Mouse (Mus musculus) WW6 (cell line): Measurements from ENCODE around the gene Lmx1b.

Experiments used
- DNase-seq: peaks from one replicate; pipeline ENCODE4 v3.0.0-alpha.2; 2013; ENCODE audit warnings: low read depth, low spot score

Lmx1b gene

DNA sequence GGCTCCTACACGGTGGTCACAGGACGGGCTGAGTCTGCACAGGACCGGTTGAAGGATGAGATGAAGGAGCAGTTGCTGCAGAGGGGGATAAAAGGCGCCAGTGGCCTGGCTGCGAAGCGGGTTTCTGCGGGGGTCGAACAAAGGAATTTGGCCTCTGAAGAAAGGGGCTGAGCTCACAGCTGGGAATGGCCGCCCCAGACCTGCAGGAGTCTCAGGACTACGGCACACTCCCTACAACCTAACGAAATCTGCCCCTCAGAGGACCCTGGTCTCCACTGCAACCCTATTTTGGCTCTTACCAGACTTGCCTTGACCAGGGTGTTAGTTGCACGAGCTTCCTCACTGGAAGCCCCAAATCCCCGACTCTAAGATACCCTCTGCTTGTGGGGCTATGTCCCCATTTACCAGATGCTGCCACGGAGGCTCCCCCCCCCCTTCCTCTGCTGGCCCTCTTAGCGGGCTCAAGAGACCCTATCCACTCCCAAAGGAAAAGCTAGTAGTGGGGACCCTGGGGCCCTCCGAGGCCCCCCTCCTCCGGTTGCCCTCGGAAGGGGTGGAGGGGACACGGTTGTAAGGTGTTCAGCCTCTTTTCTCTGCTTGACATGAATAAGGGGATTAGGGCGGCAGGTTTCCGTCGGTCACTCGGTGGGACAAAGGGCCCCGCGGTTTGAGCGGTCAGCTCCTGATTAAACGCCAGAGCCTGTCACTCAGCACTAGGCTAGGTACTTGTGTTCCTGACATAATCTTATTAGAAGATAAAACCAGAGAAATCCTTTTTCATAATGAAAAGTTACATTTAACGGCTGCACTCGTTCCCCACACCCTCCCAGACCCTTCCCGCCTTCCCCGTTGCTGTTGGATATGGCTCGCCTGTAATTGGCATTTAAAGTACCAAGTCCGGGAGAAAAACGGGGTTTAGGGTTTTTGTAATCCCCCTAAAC is 10.0 kb downstream of the Lmx1b start:
- DNase-seq = no peak

DNA sequence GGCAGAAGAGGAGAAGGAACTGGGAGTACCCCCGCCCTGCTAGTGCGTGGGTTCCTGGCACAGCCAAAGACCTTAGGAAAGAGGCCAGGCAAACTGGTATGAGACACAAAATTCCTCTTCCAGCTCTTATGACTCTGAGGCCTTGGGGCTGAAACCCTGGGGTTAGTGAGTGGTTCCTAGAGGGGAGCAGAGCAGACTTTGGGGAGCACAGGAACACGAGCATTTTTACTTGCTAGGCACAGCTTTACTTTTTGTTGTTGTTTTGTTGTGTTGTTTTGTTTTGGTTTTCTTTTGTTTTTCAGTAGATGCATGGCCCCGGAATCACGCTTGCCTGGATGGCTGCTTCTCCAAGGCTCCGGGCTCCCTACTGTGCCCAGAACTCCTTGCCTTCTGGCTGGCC is 10.7 kb downstream of the Lmx1b start:
- DNase-seq = no peak

DNA sequence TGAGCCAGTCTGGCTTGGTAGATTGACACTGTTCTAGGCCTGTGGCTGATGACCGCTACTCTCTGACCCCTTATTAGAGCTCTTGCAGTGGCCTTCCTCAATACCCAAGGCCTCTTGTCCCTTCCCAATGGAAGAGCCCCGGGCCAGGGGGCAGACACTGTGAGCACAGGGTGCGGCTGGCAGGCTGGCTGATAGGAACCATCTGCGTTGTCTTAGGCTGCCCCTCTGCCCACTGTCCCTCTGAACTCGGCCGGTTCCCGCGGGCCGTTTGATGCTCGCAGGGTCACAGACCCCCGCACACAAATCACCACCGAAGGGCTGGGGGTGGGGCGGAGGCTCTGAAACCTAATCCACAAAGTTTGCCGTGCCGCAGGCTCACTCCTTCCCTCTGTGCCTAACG is 11.5 kb downstream of the Lmx1b start:
- no peak for DNase-seq

DNA sequence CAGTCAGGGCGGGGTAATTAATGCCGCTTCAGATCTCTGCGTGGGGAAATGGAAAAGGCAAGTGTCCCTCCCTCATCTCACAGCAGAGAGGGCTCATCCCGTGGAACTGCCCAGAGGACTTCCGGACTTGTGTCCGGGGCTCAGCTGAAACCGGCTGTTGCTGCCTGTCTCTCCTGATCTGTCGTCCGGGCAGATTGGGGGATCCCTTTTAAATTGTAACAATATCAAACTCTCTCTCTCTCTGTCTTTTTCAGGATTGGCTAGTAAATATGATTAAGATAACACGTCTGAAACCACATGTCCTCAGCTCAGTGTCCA is 13.3 kb downstream of the Lmx1b start:
- DNase-seq = no peak

DNA sequence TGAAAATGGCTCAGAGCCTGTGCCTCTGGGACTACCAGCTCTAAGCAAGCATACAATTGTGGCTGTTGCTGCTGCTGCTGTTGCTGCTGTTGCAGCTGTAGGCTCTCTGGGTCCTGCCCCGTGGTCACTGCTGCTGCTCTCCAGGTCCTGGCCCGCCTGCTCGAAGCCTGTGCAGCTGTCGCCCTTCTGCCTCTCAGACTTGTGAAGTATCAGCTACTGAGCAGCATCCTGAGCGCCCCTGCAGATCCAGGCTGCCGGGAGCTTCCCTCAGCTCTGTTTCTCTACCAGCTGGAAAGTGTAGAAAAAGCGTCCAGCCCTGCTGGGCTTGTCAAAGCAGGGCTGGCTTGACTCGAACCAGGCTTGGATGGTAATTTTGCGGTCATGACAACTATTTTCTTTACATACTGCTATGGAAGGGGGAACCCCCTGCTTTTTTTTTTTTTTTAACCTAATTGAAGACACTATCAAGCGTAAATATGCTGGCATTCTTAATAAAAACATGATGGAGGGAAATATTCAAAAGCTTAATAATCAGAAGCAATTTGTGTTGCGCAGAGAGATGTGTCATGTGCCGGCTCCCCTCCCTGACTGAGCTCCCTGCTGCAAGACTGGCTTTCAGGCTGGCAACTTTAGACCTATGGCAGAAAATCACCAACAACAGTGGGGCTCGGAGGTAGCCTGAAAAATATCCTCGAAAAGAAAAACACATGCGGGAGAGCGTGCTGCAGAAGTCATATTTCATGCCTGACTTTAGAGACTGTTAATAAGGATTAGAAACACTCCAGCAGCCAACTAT is 13.9 kb downstream of the Lmx1b start:
- no peak for DNase-seq

DNA sequence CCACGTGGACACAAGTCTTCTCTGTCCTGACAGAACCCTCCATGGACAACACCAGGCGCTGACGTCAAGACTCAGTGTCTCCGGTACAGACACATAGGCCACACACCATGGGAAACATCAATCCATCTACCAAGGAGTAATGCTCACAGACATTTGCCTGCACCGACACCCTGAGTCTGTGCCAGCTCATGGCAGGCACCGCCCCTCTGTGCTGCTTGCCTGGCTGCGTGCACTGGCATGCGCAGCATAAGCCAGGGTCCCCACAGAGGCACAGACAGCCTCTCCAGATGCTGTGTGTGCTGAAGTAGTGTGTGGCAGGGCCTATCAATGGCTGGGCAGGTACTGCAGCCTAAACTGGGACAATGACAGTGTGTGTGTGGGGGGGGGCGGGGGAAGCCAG is 22.6 kb downstream of the Lmx1b start:
- DNase-seq = no peak

DNA sequence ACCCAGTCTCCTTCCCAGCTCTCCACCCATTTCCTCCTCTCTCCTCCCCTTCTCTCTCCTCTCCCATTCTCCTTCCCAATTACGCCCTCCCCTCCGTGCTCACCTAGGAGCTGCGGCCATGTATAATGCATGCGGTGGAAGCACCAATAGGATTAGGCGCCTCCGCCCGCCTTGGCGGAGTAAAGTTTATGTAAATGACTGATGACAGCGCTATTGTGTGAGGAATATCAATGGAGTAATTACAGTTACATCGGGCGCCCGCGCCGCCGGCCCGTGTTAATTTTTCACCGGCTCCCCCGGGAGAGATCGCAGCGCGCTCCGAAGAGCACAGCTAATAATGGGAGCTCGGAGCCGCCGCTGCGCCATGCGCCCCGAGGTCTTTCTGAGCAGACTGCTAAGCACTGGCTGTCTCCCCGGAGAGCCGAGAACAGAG is 23.9 kb downstream of the Lmx1b start:
- DNase-seq = no peak

DNA sequence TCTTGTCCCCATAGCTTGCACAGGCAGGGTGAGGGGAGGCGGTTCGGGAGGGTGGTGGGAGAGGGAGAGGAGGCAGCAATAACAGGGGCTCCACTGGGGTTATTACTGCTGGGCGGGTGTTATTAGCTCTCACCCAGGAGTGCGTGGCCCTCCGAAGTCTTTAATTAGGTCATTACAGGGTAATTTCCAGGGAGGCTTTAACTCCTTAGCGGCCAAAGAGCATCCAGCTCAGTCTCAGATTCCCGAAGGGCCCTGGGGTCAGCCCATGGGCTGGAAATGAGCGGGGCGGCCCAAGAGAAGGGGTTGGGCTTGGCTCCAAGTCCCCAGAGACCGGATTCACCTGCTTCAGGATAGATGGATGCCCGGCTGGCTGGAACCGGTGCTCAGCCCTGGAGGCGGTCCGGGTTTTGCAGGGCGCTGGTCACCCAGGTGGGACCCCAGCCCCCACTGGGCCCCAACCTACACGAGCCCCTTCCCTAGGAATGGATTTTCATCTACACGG is 24.4 kb downstream of the Lmx1b start:
- no peak for DNase-seq

DNA sequence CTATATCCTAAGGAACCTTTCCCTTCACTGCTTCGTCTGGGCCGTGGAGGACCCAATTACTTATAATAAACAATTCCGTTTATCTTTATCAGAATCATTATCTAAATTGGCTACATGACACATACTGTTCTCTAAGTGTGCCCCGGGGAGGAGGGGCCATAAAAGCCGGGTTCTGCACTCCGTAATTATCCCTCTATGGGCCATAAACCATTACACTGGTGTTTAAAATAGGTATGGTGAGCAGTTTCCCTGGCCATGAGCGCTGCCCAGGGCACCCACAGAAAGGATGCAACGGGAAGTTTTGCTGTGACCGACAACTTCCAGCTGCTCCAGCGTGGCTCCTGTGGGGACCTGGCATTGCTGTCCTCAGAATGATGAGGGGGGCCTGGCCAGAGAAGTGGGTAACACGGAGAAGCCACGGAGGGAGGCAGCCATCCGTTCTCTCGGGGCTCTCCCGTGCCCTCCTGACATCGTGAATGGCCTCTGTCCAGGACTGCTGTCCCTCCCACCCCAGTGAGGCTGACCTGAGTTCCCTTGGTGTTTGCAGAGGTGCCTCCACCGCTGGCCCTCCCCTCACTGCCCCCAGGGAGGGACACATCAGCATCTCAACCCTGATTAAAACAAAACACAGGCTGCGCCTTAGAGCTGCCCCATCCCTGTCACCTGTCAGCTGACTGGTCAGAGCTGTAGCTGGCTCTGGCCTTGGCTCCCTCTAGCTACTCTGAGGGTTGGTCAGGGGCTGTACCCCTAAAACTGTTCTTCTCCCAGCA is 34.6 kb downstream of the Lmx1b start:
- no peak for DNase-seq

DNA sequence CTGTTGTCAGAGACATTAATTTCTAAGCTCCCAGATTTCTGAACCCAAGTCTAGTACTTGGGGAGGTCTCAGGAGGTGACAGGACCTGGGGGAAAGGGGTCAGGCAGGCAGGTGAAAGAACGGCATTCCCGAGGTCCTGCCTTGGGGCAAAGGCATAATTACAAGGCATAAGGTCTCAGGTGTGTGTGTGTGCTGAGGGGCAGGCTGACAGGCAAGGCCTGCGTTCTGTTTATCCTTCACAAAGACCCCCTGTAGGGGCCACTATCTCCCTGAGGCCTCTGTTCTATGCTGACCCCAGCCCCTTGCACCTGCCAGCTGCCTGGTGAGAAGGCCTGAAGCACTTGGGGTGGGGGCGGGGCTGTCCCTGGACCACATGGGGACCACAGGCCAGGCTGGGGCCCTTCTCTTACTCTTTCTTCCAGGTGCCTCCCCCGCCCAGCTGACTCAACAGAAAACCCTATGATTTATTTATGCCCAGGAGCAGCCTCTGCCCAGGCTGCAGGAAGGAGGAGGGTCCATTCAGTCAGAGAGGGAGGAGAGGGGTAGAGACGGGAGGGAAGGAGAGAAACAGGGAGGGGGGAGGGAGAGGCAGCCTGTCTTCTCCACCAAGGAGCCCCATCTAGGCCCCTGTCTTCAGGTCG is 35.3 kb downstream of the Lmx1b start:
- DNase-seq = no peak

DNA sequence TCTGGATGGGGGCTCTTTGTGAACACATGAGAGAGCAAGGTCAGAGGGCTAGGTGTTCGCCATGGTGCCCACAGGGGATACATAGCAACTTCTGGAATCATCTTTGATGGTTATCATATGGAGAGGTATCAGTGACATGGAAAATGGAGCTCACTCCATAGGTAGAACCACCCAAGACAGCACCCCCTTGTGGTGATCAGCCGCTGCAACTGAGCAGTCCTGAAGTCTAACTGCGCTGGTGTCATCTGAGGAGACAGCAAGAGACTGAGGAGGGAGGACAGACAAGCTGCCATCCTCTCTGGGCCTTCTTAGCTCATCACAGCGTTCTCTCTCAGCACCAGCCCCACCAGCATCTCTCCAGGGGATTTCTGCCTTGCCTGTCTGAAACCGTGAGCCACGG is 39.8 kb downstream of the Lmx1b start:
- no peak for DNase-seq

DNA sequence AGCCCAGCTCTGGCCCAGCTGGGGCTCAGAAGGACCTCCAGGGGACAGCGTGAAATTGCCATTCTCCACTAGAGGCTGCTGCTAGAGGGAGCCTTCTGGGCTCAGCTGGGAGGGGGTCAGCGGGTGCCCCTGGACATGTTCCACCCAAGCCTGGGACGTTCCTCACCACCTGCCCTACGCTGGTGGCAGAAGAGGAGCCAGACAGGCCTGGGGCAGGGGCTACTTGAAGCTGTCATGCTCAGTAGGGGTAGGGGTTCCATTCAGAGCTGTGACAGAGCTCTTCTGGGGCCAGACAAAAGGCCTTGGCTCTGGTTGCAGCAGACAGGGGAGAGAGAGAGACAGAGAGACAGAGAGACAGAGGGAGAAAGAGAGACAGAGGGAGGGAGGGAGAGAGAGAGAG is 42.9 kb downstream of the Lmx1b start:
- no peak for DNase-seq

DNA sequence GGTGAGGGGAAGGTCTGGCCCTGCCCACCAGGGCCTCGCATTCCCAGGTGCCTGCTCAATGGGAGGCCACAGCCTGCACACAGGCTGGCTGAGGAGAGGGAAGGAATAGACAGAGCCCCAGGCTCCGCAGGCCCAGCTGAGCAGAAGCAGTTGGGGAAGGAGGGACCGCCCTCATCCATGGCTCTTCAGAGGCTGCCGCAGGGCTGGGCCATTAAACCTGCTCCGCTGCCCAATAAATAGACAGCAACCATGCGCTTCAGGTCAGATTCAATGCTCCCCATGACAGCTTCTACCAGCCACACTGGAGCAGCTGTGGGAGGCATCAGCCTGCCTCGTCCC is 45.3 kb downstream of the Lmx1b start:
- DNase-seq = no peak

DNA sequence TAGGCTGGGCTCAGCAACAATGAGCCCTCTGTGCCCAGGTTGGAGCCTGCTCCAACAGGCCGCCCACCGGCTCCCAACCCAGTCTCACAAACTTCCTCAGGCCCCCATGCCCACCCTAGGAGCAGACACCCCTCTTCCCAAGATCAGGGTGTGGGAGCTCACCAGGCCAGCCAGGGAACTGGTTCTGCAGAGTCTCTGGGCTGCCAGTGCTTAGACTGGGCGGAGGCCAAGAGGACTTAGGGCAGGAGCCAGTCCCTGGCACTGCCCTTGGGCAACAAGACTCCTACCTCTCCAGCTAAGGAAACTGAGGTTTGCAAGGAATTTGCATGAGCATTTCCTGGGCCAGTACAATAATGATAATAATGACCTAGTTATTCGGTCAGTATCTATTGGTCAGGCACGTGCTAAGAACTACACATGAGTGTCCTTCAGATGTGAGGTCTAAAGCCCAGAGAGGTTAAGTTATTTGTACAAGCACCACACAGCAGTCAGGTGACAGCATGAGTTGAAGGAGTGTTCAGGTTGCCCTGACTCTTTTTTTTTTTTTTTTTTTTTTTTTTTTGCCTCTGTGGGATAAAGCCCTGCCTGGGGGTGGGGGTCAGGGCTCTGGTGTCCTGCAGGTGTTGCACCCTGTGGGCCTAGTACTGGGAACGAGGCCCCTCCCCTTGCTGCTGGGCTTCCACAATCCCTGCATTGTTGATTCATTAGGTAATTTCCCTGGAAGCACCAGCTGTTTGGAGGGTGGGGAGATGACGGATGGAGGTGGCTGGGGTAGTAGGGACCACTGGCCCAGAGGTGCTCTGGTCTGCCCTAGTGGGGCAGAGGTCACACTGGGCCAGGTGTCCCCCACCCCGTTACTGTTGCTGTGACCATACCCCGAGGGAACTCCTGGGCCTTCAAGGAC is 45.9 kb downstream of the Lmx1b start:
- no peak for DNase-seq

DNA sequence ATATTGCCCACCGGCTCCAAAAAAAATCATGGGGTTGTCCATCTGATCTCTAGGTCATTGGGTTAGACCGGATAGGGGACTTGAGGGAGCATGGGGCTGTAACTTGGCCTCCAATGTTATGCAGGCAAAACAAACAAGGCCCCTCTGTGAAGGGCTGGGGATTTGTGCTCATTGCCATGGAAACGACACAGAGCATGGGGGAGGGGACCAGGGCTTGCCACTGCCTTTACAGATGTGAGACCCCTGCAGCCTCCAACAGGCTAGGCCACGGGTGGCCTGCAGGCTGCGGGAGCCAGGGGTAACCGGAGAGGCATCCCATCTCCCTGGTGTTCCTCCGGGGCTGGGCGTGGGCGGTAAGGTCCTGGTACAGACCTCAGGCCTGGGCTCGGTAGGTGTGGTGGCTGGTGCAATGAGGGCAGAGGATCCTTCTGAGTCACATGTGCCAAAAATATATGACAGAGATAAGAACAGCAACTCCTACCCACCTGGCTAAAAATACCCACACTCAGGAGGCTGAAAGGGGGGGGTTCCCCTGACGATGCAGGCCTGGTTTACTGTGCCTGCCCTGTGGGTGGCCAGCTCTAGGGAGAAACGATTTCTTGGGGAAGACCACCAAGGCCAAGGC is 47.3 kb downstream of the Lmx1b start:
- no peak for DNase-seq

DNA sequence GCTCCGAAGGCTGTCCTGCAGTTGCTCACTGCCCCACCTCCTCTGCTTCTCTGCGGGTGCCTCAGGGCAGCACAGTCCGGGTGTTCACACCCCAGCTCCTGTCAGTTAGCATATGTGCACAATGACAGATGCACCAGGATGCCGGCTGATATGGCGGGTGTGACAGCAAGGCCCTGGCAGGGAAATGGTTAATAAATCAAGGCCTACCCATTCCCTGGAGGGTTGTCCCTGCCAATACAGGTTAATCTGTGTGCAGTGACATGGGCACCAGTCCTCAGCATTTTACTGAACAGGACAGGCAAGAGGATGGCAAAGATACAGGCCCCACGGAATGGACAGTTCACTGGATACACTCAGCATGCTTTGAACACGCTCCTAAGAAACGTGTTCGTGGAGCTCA is 51.0 kb downstream of the Lmx1b start:
- DNase-seq = no peak

DNA sequence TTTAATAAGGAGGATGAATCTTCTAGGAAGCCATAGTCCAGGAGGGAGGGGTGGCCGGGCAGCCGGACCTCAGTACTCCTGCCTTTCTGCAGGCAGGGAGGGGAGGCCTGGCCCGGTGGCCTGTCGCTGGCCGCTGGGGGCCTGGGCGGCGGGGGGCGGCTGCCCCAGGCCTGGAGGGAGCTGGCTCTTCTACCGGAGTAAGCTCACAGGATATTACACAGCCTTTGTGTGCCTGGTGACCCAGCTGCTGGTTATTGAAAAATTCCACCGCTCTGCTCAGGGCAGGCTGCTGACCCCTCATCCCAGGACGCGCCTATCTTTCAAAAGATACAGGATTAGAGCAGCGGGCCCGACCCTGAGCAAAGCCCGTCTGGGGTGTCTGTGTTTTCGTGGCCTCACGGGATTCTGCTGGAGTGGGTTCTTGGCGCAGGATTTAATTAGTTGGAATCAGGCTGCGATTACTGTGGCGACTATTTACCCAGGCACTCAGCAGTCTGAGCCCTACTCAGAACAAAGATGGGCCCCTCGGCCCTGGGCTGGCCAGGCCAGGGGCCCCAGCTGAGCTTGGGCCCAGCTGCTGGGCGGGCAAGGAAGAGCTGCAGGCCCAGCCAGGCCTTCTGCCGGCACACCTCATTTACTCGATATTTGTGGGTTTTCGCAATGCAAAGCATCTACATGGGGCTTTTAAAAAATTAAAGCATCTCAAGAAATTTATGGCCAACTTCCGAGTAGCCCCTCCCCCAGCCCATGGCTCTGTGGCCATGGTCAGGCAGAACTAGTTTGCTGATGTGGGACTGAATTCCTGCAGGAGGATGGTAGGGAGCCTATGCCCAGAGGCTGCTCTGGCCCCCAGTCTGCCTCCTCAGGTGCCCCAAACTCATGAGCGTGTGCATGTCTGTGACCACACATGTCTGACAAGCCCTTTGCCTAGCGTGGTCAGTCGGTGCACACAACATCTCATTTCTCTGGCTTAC is 55.1 kb downstream of the Lmx1b start:
- DNase-seq = no peak

DNA sequence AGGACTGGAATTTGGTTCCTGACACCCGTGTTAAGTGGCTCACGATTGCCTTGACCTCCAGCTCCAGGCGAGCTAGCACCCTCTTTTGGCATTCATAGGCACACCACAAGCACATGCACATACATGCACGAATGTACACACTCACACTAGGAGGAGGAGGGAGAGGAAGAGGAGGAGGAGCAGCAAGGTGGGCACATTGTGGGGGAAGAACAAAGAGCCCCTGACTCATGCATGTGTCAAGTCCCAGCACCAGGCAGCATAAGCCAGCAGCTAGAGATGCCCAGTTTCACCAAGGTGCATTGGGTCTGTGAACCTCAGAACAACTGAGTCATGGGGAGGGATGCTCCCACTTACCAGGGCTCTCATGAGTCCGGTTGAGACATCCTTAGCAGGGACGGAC is 56.5 kb downstream of the Lmx1b start:
- DNase-seq = no peak

DNA sequence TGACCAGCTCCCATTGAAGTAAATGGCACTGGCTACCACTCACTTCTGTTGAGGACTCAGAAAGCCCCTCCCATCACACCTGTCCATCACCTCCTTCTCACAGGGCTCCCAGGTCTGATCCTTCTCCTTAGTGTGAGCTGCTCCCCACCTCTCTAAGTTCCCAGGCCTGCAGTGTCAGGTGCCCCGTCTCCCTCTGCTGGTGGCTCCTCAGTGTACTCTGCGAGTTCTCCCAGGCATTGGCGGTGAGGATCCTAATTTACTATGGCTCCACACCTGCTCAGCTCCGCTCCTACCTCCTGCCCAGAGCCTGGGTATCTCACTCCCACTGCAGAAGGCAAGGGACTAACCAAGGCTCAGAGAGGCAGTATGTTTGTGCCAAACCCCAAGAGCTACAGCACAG is 57.0 kb downstream of the Lmx1b start:
- no peak for DNase-seq
